Mouse (Mus musculus): Measurements from ENCODE around the gene Pycard. TPM values are rescaled to one million over a fixed set of nuclear protein-coding genes. Genes with fewer than 3 reads are reported as not detected.

Gene Pycard
- total and polyA plus RNA-seq, 2 experiments from 2014 or later = 7.4 to 8.1 TPM

DNA sequence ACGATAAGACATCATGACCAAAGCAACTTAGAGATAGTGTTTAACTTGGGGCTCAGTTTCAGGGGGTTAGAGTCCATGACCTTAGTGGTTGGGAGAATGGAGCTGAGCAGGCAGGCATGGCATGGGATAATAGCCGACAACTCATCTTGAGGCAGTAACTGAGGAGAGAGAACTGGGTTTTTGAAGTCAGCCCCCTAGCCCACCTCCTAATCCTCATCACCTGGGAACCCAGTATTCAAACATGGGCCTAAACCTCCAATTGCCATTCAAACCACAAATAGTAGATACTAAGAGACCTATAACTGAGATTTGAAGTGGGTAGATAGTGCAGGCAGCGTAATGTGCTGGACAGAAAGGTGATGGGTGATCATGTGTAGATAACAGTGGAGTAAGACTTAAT is 13.1 kb downstream of the Pycard start:
- Histone ChIP-seq H3K27ac (ENCODE audit: low read depth, low read length) (no peak overlapping the region), H3K4me2 (ENCODE audit: low read depth) (no peak overlapping the region), H3K9me3 (ENCODE audit: low read length) (no peaks in the 10 kb centered on the region), H3K4me3 (ENCODE audit: low read depth, low read length) (no peak overlapping the region), H3K27me3 (ENCODE audit: insufficient read depth, low read length) (no peaks in the 10 kb centered on the region), H3K4me1 (ENCODE audit: insufficient read depth) (no peaks in the 10 kb centered on the region), H3K36me3 (ENCODE audit: insufficient read depth) (peaks cover 79% of the 10 kb centered on the region), H3K9ac (no peak overlapping the region)
- TF ChIP-seq CTCF (IDR thresholded peaks at IDR 0.05; ENCODE audit: low read depth) = no peak
- WGBS = 87% methylated on average over 3 of the region's 3 CpGs
- ATAC-seq (no peak), DNase-seq (no peak)

GRCm38 (mm10) chr7:127978856-127979255 is 14.8 kb downstream of the Pycard start:
- whole genome bisulfite sequencing = 92% methylated on average over 2 of the region's 2 CpGs
- Histone ChIP-seq H3K9ac (no peak overlapping the region), H3K4me3 (ENCODE audit: low read depth, low read length) (no peak overlapping the region), H3K9me3 (ENCODE audit: low read length) (no peaks in the 10 kb centered on the region), H3K36me3 (ENCODE audit: insufficient read depth) (peaks cover 86% of the 10 kb centered on the region), H3K27me3 (ENCODE audit: insufficient read depth, low read length) (no peaks in the 10 kb centered on the region), H3K27ac (ENCODE audit: low read depth, low read length) (no peak overlapping the region), H3K4me1 (ENCODE audit: insufficient read depth) (no peaks in the 10 kb centered on the region), H3K4me2 (ENCODE audit: low read depth) (no peak overlapping the region)
- TF ChIP-seq CTCF (IDR thresholded peaks at IDR 0.05; ENCODE audit: low read depth) = no peak
- no peak for DNase-seq
- ATAC-seq = no peak

DNA sequence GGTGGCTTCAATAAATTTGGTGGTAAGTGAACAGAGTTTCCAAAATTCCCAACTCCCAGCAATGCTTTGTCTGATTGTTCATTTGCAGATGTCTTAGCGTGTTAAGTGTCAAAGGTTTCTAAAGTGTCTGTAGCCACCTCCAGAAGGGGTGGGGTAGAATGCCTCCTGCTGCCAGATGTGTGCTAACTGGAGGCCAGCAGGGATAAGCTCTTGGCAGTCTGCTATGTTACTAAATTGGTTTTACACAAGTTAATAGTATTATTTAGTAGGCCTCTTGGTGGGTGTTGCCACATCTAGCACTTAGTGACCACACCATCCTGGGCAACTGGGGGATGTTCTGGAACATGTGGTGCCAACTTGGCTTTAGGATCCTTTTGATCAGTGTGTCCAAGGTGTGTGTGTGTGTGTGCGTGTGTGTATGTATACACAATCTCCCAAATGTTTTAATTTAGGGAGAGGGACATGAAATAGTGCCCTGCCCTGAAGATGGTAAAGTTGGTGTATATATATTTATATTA is 19.2 kb downstream of the Pycard start:
- Histone ChIP-seq H3K27me3 (ENCODE audit: insufficient read depth, low read length) (no peaks in the 10 kb centered on the region), H3K4me1 (ENCODE audit: insufficient read depth) (peaks cover 3% of the 10 kb centered on the region), H3K36me3 (ENCODE audit: insufficient read depth) (peaks cover 76% of the 10 kb centered on the region), H3K9ac (no peak overlapping the region), H3K9me3 (ENCODE audit: low read length) (no peaks in the 10 kb centered on the region), H3K4me3 (ENCODE audit: low read depth, low read length) (no peak overlapping the region), H3K4me2 (ENCODE audit: low read depth) (no peak overlapping the region), H3K27ac (ENCODE audit: low read depth, low read length) (no peak overlapping the region)
- no peak for TF ChIP-seq CTCF (IDR thresholded peaks at IDR 0.05; ENCODE audit: low read depth)
- WGBS = 87% methylated on average over 2 of the region's 2 CpGs
- no peak for DNase-seq
- no peak for ATAC-seq

DNA sequence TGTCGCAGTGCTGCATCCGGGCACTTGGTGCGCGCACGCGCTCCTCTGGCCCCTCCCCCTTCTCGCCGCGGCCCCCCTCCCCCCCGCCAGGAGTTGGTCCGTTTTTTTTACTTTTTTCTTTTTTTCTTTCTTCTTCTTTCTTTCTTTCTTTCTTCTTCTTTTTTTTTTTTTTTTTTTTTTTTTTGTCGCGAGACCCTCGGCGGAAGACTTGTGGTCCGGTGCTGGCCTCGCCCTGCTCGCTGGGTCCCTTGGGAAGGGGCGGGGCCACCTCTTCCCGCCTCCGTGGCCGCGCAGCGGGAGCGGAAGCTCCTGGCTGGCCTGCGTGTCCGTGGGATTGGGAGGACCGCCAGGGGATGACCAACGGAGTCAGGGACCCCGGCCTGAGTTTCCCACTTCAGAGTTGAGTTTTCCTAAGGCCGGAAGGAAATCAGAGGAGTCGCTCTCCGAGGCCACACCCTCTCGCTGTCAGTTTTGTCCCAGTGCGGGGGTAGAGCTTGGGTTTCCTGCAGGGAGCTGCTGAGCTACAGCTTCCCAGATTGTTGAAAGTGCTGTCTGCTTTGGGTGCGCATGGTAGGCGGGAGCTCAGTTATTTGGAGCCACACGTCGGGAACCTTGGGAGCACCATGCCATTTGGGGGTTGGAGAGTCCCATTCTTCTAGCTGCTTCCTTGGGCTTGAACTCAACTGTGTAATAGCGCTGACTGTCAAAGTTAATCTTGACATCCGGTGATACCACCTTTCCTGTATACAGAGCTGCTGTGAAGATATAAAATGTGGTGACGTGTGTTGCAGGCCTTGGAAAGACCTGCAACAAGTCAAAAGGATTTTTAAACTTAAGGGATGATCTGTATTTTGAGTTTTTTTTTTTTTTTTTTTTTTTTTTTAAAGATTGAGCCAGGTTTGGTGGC is 25.5 kb downstream of the Pycard start:
- Histone ChIP-seq H3K9me3 (ENCODE audit: low read length) (no peaks in the 10 kb centered on the region), H3K27me3 (ENCODE audit: insufficient read depth, low read length) (no peaks in the 10 kb centered on the region), H3K4me2 (ENCODE audit: low read depth) (peak overlapping the region; percentile 64), H3K27ac (ENCODE audit: low read depth, low read length) (peak overlapping the region; percentile 98), H3K4me1 (ENCODE audit: insufficient read depth) (peaks cover 14% of the 10 kb centered on the region), H3K4me3 (ENCODE audit: low read depth, low read length) (peak overlapping the region; percentile 86), H3K9ac (peak overlapping the region; percentile 95), H3K36me3 (ENCODE audit: insufficient read depth) (peaks cover 25% of the 10 kb centered on the region)
- WGBS = 2% methylated on average over 39 of the region's 42 CpGs
- ATAC-seq (peak; percentile 75), DNase-seq (peak; percentile 50)
- TF ChIP-seq CTCF (IDR thresholded peaks at IDR 0.05; ENCODE audit: low read depth) = no peak

DNA sequence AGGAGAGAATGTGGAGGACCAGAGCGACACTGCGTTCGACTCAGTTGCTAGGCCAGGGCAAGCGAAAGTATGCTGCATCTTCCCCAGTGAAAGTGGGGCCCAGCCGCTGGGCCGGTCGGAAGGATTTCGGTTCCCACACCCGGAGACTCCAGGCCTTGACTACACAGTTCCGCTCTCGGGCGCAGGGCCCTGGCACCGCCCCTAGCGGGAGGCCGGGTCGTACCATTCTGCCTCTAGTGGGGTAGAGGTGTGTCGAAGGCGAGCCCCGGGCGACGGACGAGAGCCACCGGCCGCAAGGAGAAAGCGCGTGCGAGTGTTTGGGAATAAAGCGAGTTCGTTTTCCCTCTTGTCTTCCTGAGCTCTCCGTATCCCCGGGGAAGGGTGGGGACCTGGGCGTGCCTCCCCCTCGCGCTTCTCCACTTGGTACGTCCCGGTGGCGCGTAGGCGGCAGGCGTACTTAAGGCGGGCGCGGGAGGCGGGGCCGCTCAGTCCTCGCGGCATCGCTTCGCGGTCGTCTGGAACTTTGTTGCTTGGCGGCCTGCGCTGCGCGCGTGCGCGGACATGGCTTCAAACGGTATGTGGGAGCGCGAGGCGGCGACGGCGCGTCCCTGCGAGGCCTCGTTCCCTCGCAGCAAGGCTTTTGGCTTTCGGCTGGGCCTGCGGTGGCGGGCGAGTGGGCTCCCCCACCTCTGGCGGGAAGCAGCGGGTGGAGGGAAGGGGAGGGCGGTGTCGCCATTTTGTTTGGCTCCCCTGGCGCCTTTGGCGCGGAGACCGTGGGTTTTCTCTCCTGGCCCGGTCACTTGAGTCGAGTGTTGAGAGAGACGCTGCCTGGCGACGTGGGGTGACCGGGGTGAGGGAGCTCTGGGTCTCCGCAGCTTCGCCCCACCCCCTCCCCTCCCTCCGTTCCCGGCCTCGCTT is 26.4 kb downstream of the Pycard start, which contains the start of gene Fus:
TSS of gene Fus (plus strand) at position 454 of the 918 bp plus-strand sequence.
- H3K9ac ChIP-seq = peak within 1 kb of the TSS; percentile 95
- DNase-seq (peak; percentile 98), ATAC-seq (peak; percentile 93)
- TF ChIP-seq CTCF (IDR thresholded peaks at IDR 0.05; ENCODE audit: low read depth) = peak; percentile 56
- H3K4me1 ChIP-seq (ENCODE audit: insufficient read depth) = peaks cover 14% of the 10 kb centered on the region
- H3K4me3 ChIP-seq (ENCODE audit: low read depth, low read length) = peak within 1 kb of the TSS; percentile 86
- H3K9me3 ChIP-seq (ENCODE audit: low read length) = no peaks in the 10 kb centered on the region
- H3K36me3 ChIP-seq (ENCODE audit: insufficient read depth) = peaks cover 17% of the 10 kb centered on the region
- peak within 1 kb of the TSS; percentile 64 for H3K4me2 ChIP-seq (ENCODE audit: low read depth)
- H3K27me3 ChIP-seq (ENCODE audit: insufficient read depth, low read length) = no peaks in the 10 kb centered on the region
- peak within 1 kb of the TSS; percentile 98 for H3K27ac ChIP-seq (ENCODE audit: low read depth, low read length)
- WGBS = 3% methylated on average over 85 of the region's 92 CpGs

DNA sequence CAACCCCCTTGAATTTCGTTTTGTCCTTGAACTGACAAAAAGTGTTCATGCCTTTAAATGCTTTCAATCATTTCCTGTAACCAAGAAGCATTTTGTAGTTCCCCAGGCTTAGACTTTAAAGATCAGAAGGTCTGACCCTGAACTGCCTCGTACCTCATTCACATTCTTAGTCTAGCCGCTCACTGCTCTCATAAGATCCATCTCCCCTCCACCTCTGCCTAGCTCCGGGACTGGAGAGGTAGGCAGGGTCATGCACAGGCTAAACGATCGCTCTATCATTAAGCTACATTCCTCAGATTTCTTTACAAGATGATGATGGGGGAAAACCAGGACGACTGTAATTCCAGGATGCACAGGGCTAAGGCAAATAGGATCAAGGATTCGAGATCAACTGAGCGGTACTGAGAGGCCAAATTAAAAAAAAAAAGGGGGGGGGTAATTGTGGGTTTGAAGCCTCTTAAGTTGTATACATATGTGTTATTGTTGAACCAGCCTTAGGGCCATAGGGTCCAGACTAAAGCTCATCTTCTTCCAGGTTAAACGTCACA is 27.2 kb downstream of the Pycard start:
- no peak for DNase-seq

More for the DNA sequence above, 27.2 kb downstream of the Pycard start:
- Histone ChIP-seq H3K4me3 (ENCODE audit: low read depth, low read length) (peak overlapping the region; percentile 86), H3K9me3 (ENCODE audit: low read length) (no peaks in the 10 kb centered on the region), H3K4me1 (ENCODE audit: insufficient read depth) (peaks cover 14% of the 10 kb centered on the region), H3K4me2 (ENCODE audit: low read depth) (peak overlapping the region; percentile 57), H3K27me3 (ENCODE audit: insufficient read depth, low read length) (no peaks in the 10 kb centered on the region), H3K27ac (ENCODE audit: low read depth, low read length) (peak overlapping the region; percentile 98), H3K9ac (peak overlapping the region; percentile 95), H3K36me3 (ENCODE audit: insufficient read depth) (peaks cover 9% of the 10 kb centered on the region; the same call in 1 of the 2 replicates)
- WGBS = 9% methylated on average over 10 of the region's 10 CpGs
- TF ChIP-seq CTCF (IDR thresholded peaks at IDR 0.05; ENCODE audit: low read depth) = no peak
- no peak for ATAC-seq

All from forebrain, postnatal 0 days (tissue).